Mouse (Mus musculus): ENCODE results near the gene Gse1. TPM values are rescaled to one million over a fixed set of nuclear protein-coding genes. Genes with fewer than 3 reads are reported as not detected.

The Gse1 gene
- polyA plus RNA-seq, 1 experiment = 57.1 TPM

GRCm38 (mm10) chr8:120264944-120265453 is 36.7 kb downstream of the Gse1 start:
- DNase-seq (ENCODE audit: extremely low spot score in 1 of 2, low spot score in 1 of 2) = peak; percentile 62 to 89

GRCm38 (mm10) chr8:120265471-120265870 is 37.2 kb downstream of the Gse1 start:
- DNase-seq (ENCODE audit: extremely low spot score in 1 of 2, low spot score in 1 of 2) = no peak

- DNase-seq (ENCODE audit: extremely low spot score in 1 of 2, low spot score in 1 of 2) = peak in 1 of 2 experiments; percentile 74
Measured at GRCm38 (mm10) chr8:120268541-120268980, 40.3 kb downstream of the Gse1 start.

GRCm38 (mm10) chr8:120270449-120270848 is 42.2 kb downstream of the Gse1 start:
- peak in 1 of 2 experiments; percentile 61 for DNase-seq (ENCODE audit: extremely low spot score in 1 of 2, low spot score in 1 of 2)

GRCm38 (mm10) chr8:120273430-120273829 is 45.2 kb downstream of the Gse1 start:
- DNase-seq (ENCODE audit: extremely low spot score in 1 of 2, low spot score in 1 of 2) = no peak

- no peak for DNase-seq (ENCODE audit: extremely low spot score in 1 of 2, low spot score in 1 of 2)
Measured at GRCm38 (mm10) chr8:120276051-120276890, 48.0 kb downstream of the Gse1 start.

- no peak for DNase-seq (ENCODE audit: extremely low spot score in 1 of 2, low spot score in 1 of 2)
Measured at GRCm38 (mm10) chr8:120276891-120277426, 48.7 kb downstream of the Gse1 start.

GRCm38 (mm10) chr8:120278009-120278408 is 49.8 kb downstream of the Gse1 start:
- DNase-seq (ENCODE audit: extremely low spot score in 1 of 2, low spot score in 1 of 2) = no peak

- no peak for DNase-seq (ENCODE audit: extremely low spot score in 1 of 2, low spot score in 1 of 2)
Measured at GRCm38 (mm10) chr8:120279418-120279817, 51.2 kb downstream of the Gse1 start.

- DNase-seq (ENCODE audit: extremely low spot score in 1 of 2, low spot score in 1 of 2) = peak; percentile 71 to 94
Measured at GRCm38 (mm10) chr8:120281487-120281886, 53.2 kb downstream of the Gse1 start.

- no peak for DNase-seq (ENCODE audit: extremely low spot score in 1 of 2, low spot score in 1 of 2)
Measured at GRCm38 (mm10) chr8:120282465-120282864, 54.2 kb downstream of the Gse1 start.

- DNase-seq (ENCODE audit: extremely low spot score in 1 of 2, low spot score in 1 of 2) = no peak
Measured at GRCm38 (mm10) chr8:120284265-120284664, 56.0 kb downstream of the Gse1 start.

- DNase-seq (ENCODE audit: extremely low spot score in 1 of 2, low spot score in 1 of 2) = no peak
Measured at GRCm38 (mm10) chr8:120285033-120285432, 56.8 kb downstream of the Gse1 start.

GRCm38 (mm10) chr8:120285878-120286277 is 57.6 kb downstream of the Gse1 start:
- DNase-seq (ENCODE audit: extremely low spot score in 1 of 2, low spot score in 1 of 2) = no peak

- peak in 1 of 2 experiments; percentile 77 for DNase-seq (ENCODE audit: extremely low spot score in 1 of 2, low spot score in 1 of 2)
Measured at GRCm38 (mm10) chr8:120288122-120288908, 60.1 kb downstream of the Gse1 start.

GRCm38 (mm10) chr8:120289191-120289590 is 60.9 kb downstream of the Gse1 start:
- no peak for DNase-seq (ENCODE audit: extremely low spot score in 1 of 2, low spot score in 1 of 2)

GRCm38 (mm10) chr8:120289698-120290181 is 61.5 kb downstream of the Gse1 start:
- peak in 1 of 2 experiments; percentile 69 for DNase-seq (ENCODE audit: extremely low spot score in 1 of 2, low spot score in 1 of 2)

- DNase-seq (ENCODE audit: extremely low spot score in 1 of 2, low spot score in 1 of 2) = no peak
Measured at GRCm38 (mm10) chr8:120290614-120291013, 62.4 kb downstream of the Gse1 start.

GRCm38 (mm10) chr8:120291650-120292049 is 63.4 kb downstream of the Gse1 start:
- no peak for DNase-seq (ENCODE audit: extremely low spot score in 1 of 2, low spot score in 1 of 2)

- peak; percentile 75 to 85 for DNase-seq (ENCODE audit: extremely low spot score in 1 of 2, low spot score in 1 of 2)
Measured at GRCm38 (mm10) chr8:120292316-120293107, 64.3 kb downstream of the Gse1 start.

Data from frontal cortex, adult 2 months (tissue).